Mouse (Mus musculus): ENCODE measurements around the gene Gbe1. TPM values are rescaled to one million over a fixed set of nuclear protein-coding genes. Genes with fewer than 3 reads are reported as not detected.

Gbe1 gene
- polyA plus RNA-seq, 1 experiment from 2014 or later, result 26.6 TPM

- Histone ChIP-seq H3K27me3 (ENCODE audit: control insufficient read depth, insufficient read depth, low read length) (no peaks in the 10 kb centered on the region), H3K27ac (ENCODE audit: low read depth, low read length) (no peak overlapping the region), H3K4me2 (replicated peaks; ENCODE audit: low read depth, low read length) (no peak overlapping the region), H3K9me3 (ENCODE audit: control insufficient read depth, low read length) (no peaks in the 10 kb centered on the region), H3K36me3 (ENCODE audit: control insufficient read depth, insufficient read depth, low read length) (no peaks in the 10 kb centered on the region), H3K4me3 (ENCODE audit: low read length) (no peak overlapping the region), H3K4me1 (ENCODE audit: control insufficient read depth, insufficient read depth, low read length) (no peaks in the 10 kb centered on the region), H3K9ac (ENCODE audit: low read depth, low read length) (no peak overlapping the region)
- no peak for ATAC-seq (ENCODE audit: low FRiP score, low TSS enrichment)
- 100% methylated on average over 2 of the region's 2 CpGs for WGBS
Measured at GRCm38 (mm10) chr16:70387385-70387784, 73.6 kb downstream of the Gbe1 start.

DNA sequence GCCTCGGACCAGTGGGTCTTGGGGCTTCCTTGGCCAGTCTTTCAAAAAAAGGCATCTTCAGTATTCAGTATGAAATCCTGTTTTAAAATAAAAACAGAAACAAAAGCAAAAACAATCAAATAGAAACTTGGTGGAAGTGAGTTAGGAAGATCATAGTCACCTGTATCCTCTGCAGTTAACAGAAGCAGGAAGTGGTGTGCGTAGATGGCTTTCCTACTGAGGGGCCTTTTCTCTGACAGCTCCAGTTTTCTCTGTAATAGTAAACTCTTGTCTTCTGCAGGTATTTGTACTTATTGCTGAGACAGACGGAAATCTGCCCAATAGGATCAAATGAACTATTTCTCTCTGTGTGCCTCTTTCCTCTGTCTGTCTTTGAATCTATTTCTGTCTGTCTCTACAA is 81.5 kb downstream of the Gbe1 start:
- no peak for ATAC-seq (ENCODE audit: low FRiP score, low TSS enrichment)
- Histone ChIP-seq H3K27me3 (ENCODE audit: control insufficient read depth, insufficient read depth, low read length) (no peaks in the 10 kb centered on the region), H3K36me3 (ENCODE audit: control insufficient read depth, insufficient read depth, low read length) (no peaks in the 10 kb centered on the region), H3K4me1 (ENCODE audit: control insufficient read depth, insufficient read depth, low read length) (no peaks in the 10 kb centered on the region), H3K4me3 (ENCODE audit: low read length) (no peak overlapping the region), H3K4me2 (replicated peaks; ENCODE audit: low read depth, low read length) (no peak overlapping the region), H3K9me3 (ENCODE audit: control insufficient read depth, low read length) (no peaks in the 10 kb centered on the region), H3K9ac (ENCODE audit: low read depth, low read length) (no peak overlapping the region), H3K27ac (ENCODE audit: low read depth, low read length) (no peak overlapping the region)
- 85% methylated on average over 3 of the region's 3 CpGs for WGBS

DNA sequence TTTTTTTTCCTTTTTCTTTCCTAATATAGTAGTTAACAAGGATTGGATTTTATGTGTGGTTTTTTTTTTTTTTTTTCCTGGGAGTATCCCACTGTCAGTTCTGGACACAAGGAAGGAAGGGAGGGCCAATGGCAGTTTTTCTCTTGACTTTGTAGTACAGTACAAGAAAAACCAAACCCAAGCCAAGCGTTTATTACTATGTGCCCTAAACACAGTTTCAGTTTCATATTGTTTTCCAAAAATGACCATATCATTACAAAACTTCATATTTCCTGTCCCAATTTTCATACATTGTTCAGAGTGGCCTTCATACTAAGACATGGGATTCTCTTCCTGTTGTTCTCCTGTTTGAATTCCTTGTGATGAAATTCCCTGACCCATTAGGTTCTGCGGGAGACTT is 94.0 kb downstream of the Gbe1 start:
- no peak overlapping the region for H3K4me3 ChIP-seq (ENCODE audit: low read length)
- no peaks in the 10 kb centered on the region for H3K4me1 ChIP-seq (ENCODE audit: control insufficient read depth, insufficient read depth, low read length)
- no peaks in the 10 kb centered on the region for H3K36me3 ChIP-seq (ENCODE audit: control insufficient read depth, insufficient read depth, low read length)
- no peak overlapping the region for H3K9ac ChIP-seq (ENCODE audit: low read depth, low read length)
- H3K27me3 ChIP-seq (ENCODE audit: control insufficient read depth, insufficient read depth, low read length), result no peaks in the 10 kb centered on the region
- H3K27ac ChIP-seq (ENCODE audit: low read depth, low read length), result no peak overlapping the region
- H3K9me3 ChIP-seq (ENCODE audit: control insufficient read depth, low read length), result no peaks in the 10 kb centered on the region
- no peak overlapping the region for H3K4me2 ChIP-seq (replicated peaks; ENCODE audit: low read depth, low read length)
- ATAC-seq (ENCODE audit: low FRiP score, low TSS enrichment), result no peak
- WGBS, result 93% methylated on average over 2 of the region's 2 CpGs

GRCm38 (mm10) chr16:70421077-70421476 is 107.3 kb downstream of the Gbe1 start:
- no peaks in the 10 kb centered on the region for H3K27me3 ChIP-seq (ENCODE audit: control insufficient read depth, insufficient read depth, low read length)
- WGBS, result 66% methylated on average over 3 of the region's 3 CpGs
- H3K9ac ChIP-seq (ENCODE audit: low read depth, low read length), result no peak overlapping the region
- no peak overlapping the region for H3K4me2 ChIP-seq (replicated peaks; ENCODE audit: low read depth, low read length)
- no peaks in the 10 kb centered on the region for H3K9me3 ChIP-seq (ENCODE audit: control insufficient read depth, low read length)
- H3K36me3 ChIP-seq (ENCODE audit: control insufficient read depth, insufficient read depth, low read length), result no peaks in the 10 kb centered on the region
- no peak for ATAC-seq (ENCODE audit: low FRiP score, low TSS enrichment)
- no peaks in the 10 kb centered on the region for H3K4me1 ChIP-seq (ENCODE audit: control insufficient read depth, insufficient read depth, low read length)
- no peak overlapping the region for H3K4me3 ChIP-seq (ENCODE audit: low read length)
- no peak overlapping the region for H3K27ac ChIP-seq (ENCODE audit: low read depth, low read length)

GRCm38 (mm10) chr16:70449520-70449919 is 135.8 kb downstream of the Gbe1 start:
- H3K27me3 ChIP-seq (ENCODE audit: control insufficient read depth, insufficient read depth, low read length), result no peaks in the 10 kb centered on the region
- H3K36me3 ChIP-seq (ENCODE audit: control insufficient read depth, insufficient read depth, low read length), result no peaks in the 10 kb centered on the region
- H3K9me3 ChIP-seq (ENCODE audit: control insufficient read depth, low read length), result no peaks in the 10 kb centered on the region
- H3K4me2 ChIP-seq (replicated peaks; ENCODE audit: low read depth, low read length), result no peak overlapping the region
- H3K9ac ChIP-seq (ENCODE audit: low read depth, low read length), result no peak overlapping the region
- H3K4me1 ChIP-seq (ENCODE audit: control insufficient read depth, insufficient read depth, low read length), result no peaks in the 10 kb centered on the region
- H3K4me3 ChIP-seq (ENCODE audit: low read length), result no peak overlapping the region
- no peak for ATAC-seq (ENCODE audit: low FRiP score, low TSS enrichment)
- 80% methylated on average over 6 of the region's 6 CpGs for WGBS
- H3K27ac ChIP-seq (ENCODE audit: low read depth, low read length), result no peak overlapping the region

DNA sequence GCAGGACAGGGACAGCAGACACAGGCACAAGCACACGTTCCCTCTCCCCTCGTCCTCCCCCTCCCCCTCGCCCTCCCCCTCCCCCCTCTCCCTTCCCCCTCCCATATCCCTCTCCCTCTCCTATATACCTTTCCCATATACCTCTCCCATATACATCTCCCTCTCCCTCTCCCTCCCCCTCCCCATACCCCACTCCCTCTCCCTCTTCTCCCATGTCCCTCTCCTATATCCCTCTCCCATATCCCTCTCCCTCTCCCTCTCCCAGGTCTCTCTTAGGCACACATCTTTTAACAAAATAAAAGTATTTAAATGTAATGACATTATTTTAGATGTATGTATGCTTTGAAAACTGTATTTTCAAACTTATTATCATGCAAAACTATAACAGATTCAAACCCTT is 161.8 kb downstream of the Gbe1 start:
- Histone ChIP-seq H3K9ac (ENCODE audit: low read depth, low read length) (no peak overlapping the region), H3K4me1 (ENCODE audit: control insufficient read depth, insufficient read depth, low read length) (no peaks in the 10 kb centered on the region), H3K4me3 (ENCODE audit: low read length) (no peak overlapping the region), H3K27ac (ENCODE audit: low read depth, low read length) (no peak overlapping the region), H3K9me3 (ENCODE audit: control insufficient read depth, low read length) (no peaks in the 10 kb centered on the region), H3K4me2 (replicated peaks; ENCODE audit: low read depth, low read length) (no peak overlapping the region), H3K36me3 (ENCODE audit: control insufficient read depth, insufficient read depth, low read length) (no peaks in the 10 kb centered on the region), H3K27me3 (ENCODE audit: control insufficient read depth, insufficient read depth, low read length) (no peaks in the 10 kb centered on the region)
- ATAC-seq (ENCODE audit: low FRiP score, low TSS enrichment), result peak; percentile 72
- WGBS, result 32% methylated on average over 2 of the region's 3 CpGs

DNA sequence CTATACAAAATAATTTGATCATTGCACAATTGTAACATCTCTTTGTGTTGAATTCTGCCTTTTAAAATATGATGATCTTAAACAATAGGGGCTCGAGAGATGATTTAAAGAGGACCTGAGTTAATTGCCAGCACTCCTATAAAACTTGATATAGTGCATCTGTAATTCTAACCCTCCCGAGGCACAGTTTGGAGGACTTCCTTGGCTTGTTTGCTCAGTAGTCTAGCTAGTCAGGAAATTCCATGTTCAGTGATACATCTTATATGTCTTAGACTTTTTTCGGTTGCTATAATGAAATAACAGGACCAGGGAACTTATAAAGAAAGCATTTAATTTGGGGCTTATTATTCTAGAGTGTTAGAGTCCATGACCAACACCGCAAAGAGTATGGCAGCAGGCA is 162.4 kb downstream of the Gbe1 start:
- H3K4me2 ChIP-seq (replicated peaks; ENCODE audit: low read depth, low read length), result no peak overlapping the region
- H3K4me3 ChIP-seq (ENCODE audit: low read length), result no peak overlapping the region
- H3K9me3 ChIP-seq (ENCODE audit: control insufficient read depth, low read length), result no peaks in the 10 kb centered on the region
- H3K9ac ChIP-seq (ENCODE audit: low read depth, low read length), result no peak overlapping the region
- no peaks in the 10 kb centered on the region for H3K4me1 ChIP-seq (ENCODE audit: control insufficient read depth, insufficient read depth, low read length)
- ATAC-seq (ENCODE audit: low FRiP score, low TSS enrichment), result peak; percentile 85; the same call in 1 of the 2 replicates
- H3K27ac ChIP-seq (ENCODE audit: low read depth, low read length), result no peak overlapping the region
- H3K27me3 ChIP-seq (ENCODE audit: control insufficient read depth, insufficient read depth, low read length), result no peaks in the 10 kb centered on the region
- H3K36me3 ChIP-seq (ENCODE audit: control insufficient read depth, insufficient read depth, low read length), result no peaks in the 10 kb centered on the region
- WGBS, result 26% methylated on average over 4 of the region's 4 CpGs

DNA sequence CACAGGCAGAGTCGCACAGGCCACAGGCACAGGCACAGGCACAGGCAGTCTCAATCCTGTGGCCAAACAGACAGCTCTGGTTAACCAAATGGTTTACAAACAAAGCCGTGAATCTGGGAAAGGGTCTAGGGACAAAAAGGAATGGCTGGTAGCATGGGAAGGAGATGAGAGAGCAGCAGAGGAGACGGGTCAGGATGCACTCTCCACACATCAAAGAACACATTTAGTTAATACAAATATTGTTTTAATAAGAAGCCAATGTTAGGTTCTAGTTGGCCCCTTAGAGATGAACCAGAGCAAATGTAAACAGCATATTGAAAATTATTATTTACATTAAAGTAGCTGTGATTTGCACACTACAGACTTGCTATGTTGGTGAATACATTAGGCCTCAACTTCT is 166.7 kb downstream of the Gbe1 start:
- H3K27ac ChIP-seq (ENCODE audit: low read depth, low read length), result no peak overlapping the region
- H3K9ac ChIP-seq (ENCODE audit: low read depth, low read length), result no peak overlapping the region
- H3K4me1 ChIP-seq (ENCODE audit: control insufficient read depth, insufficient read depth, low read length), result no peaks in the 10 kb centered on the region
- no peak overlapping the region for H3K4me2 ChIP-seq (replicated peaks; ENCODE audit: low read depth, low read length)
- WGBS, result 96% methylated on average over 3 of the region's 3 CpGs
- H3K27me3 ChIP-seq (ENCODE audit: control insufficient read depth, insufficient read depth, low read length), result no peaks in the 10 kb centered on the region
- H3K36me3 ChIP-seq (ENCODE audit: control insufficient read depth, insufficient read depth, low read length), result no peaks in the 10 kb centered on the region
- H3K4me3 ChIP-seq (ENCODE audit: low read length), result no peak overlapping the region
- no peaks in the 10 kb centered on the region for H3K9me3 ChIP-seq (ENCODE audit: control insufficient read depth, low read length)
- no peak for ATAC-seq (ENCODE audit: low FRiP score, low TSS enrichment)

DNA sequence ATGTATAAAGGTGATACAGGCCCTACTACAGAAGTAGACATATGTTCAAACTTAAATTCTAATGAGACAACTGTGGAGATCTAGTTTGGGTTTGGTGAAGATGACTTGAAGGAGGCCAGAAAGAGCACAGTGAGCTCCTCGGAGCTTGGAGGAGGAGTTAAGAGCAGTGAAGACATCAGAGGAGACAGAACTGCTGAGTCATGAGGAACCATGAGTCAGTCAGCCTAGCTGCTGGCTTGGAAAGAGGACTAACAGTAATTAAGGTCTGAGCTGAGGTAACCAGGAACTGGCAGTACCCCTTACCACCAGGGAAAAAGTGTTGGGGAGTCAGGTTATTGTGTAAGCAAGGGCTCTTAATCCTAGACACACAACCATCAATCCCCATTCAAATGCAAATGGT is 192.7 kb downstream of the Gbe1 start:
- Histone ChIP-seq H3K4me3 (ENCODE audit: low read length) (no peak overlapping the region), H3K27me3 (ENCODE audit: control insufficient read depth, insufficient read depth, low read length) (no peaks in the 10 kb centered on the region), H3K27ac (ENCODE audit: low read depth, low read length) (no peak overlapping the region), H3K4me2 (replicated peaks; ENCODE audit: low read depth, low read length) (no peak overlapping the region), H3K36me3 (ENCODE audit: control insufficient read depth, insufficient read depth, low read length) (no peaks in the 10 kb centered on the region), H3K4me1 (ENCODE audit: control insufficient read depth, insufficient read depth, low read length) (no peaks in the 10 kb centered on the region), H3K9ac (ENCODE audit: low read depth, low read length) (no peak overlapping the region), H3K9me3 (ENCODE audit: control insufficient read depth, low read length) (no peaks in the 10 kb centered on the region)
- no peak for ATAC-seq (ENCODE audit: low FRiP score, low TSS enrichment)
- 68% methylated on average over 1 of the region's 1 CpGs for WGBS

- Histone ChIP-seq H3K36me3 (ENCODE audit: control insufficient read depth, insufficient read depth, low read length) (no peaks in the 10 kb centered on the region), H3K27me3 (ENCODE audit: control insufficient read depth, insufficient read depth, low read length) (no peaks in the 10 kb centered on the region), H3K9ac (ENCODE audit: low read depth, low read length) (no peak overlapping the region), H3K4me1 (ENCODE audit: control insufficient read depth, insufficient read depth, low read length) (no peaks in the 10 kb centered on the region), H3K9me3 (ENCODE audit: control insufficient read depth, low read length) (no peaks in the 10 kb centered on the region), H3K27ac (ENCODE audit: low read depth, low read length) (no peak overlapping the region), H3K4me3 (ENCODE audit: low read length) (no peak overlapping the region), H3K4me2 (replicated peaks; ENCODE audit: low read depth, low read length) (no peak overlapping the region)
- WGBS, result 87% methylated on average over 3 of the region's 3 CpGs
- no peak for ATAC-seq (ENCODE audit: low FRiP score, low TSS enrichment)
Measured at GRCm38 (mm10) chr16:70510938-70511337, 197.2 kb downstream of the Gbe1 start.

All from kidney, embryonic 14.5 days (tissue).